Comparison of ENCODE assay signal across 15 mouse cellular contexts in the genomic region with DNA sequence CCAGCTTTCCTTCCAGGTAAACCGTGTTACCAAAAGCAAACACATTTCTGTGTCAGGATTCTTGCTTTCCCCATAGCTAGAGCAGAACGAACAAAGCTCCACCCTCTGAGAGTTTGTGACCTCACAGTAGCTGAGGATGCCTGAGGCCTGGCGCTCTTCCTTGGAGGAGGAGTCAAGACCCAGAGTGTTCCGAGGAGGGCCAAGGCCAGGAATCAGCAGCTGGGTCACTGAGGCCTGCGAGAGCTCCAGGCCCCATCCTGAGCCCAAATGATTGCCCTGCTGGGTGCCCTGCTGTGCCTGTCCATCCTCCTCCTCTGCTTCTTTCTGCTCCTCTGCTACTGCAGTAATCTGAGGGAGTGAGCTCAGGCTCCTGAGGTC. TPM values are rescaled to one million over a fixed set of nuclear protein-coding genes. Genes with fewer than 3 reads are reported as not detected.
DNase-seq lines count a peak whose midpoint lies in the region; TF ChIP-seq lines count a peak whose summit lies in the region.
"Had no signal": no experiment of that assay in that cellular context is flagged by ENCODE, and none has a peak within 500 bp of the region (broad histone marks: within the 10 kb centered on the region; RNA-seq: fewer than 3 reads in every experiment).

No protein-coding gene starts in this region.

- peak; percentile 45; the same call in 1 of the 2 replicates for TF ChIP-seq POLR2A in testis, adult 2 months (IDR thresholded peaks at IDR 0.05; ENCODE audit: control insufficient read depth, low read depth, low read length)

- no peak for TF ChIP-seq CTCF in testis, adult 2 months (IDR thresholded peaks at IDR 0.05; ENCODE audit: control insufficient read depth, insufficient read depth, insufficient replicate concordance, low read depth, low read length)

- no peaks in the 10 kb centered on the region for H3K36me3 ChIP-seq in testis, adult 2 months (ENCODE audit: control insufficient read depth, insufficient read depth, low read length)
- H3K36me3 ChIP-seq: embryonic facial prominence, embryonic 12.5 days; forebrain, embryonic 15.5 days; liver, embryonic 13.5 days; midbrain, embryonic 12.5 days; neural tube, embryonic 13.5 days had no signal

- H3K4me1 ChIP-seq in testis, adult 2 months (ENCODE audit: control insufficient read depth, insufficient read depth, low read length) = peaks cover 4% of the 10 kb centered on the region
- H3K4me1 ChIP-seq: embryonic facial prominence, embryonic 12.5 days; liver, embryonic 13.5 days; midbrain, embryonic 12.5 days had no signal

- DNase-seq in gastrocnemius, adult 18-20 months (ENCODE audit: low spot score) = peak; percentile 10
- DNase-seq in gastrocnemius, adult 8-10 months (ENCODE audit: low spot score in 2 of 2) = no peak
- DNase-seq in testis, postnatal 10 days (ENCODE audit: low spot score) = no peak
- DNase-seq in kidney, postnatal 36 days = peak; percentile 54 to 65
- DNase-seq in thymus, postnatal 0 days (ENCODE audit: low spot score) = no peak
- DNase-seq in urinary bladder, adult 2 months (ENCODE audit: low spot score) = no peak
- no peak for DNase-seq in cerebellum, adult 9-11 months
- DNase-seq: liver, embryonic 13.5 days had no signal

- peak overlapping the region; percentile 83 for H3K4me3 ChIP-seq in testis, adult 2 months (ENCODE audit: control insufficient read depth, low read depth, low read length)
- H3K4me3 ChIP-seq: embryonic facial prominence, embryonic 12.5 days; forebrain, embryonic 15.5 days; liver, embryonic 13.5 days; midbrain, embryonic 12.5 days; neural tube, embryonic 13.5 days had no signal

- H3K27ac ChIP-seq in testis, adult 2 months (ENCODE audit: control insufficient read depth, insufficient read depth, low read depth, low read length) = peak overlapping the region; percentile 75
- H3K27ac ChIP-seq: embryonic facial prominence, embryonic 12.5 days; forebrain, embryonic 15.5 days; liver, embryonic 13.5 days; midbrain, embryonic 12.5 days; neural tube, embryonic 13.5 days had no signal

- H3K27me3 ChIP-seq in testis, adult 2 months (ENCODE audit: control insufficient read depth, insufficient read depth, low read length) = no peaks in the 10 kb centered on the region
- H3K27me3 ChIP-seq: CH12.LX had no signal

RNA-seq across cellular contexts. Expression of a gene that starts 5.3 kb away (rescaled TPM):
- under 1 TPM; 0.16 to 0.28 TPM for total RNA-seq in gastrocnemius, adult 18-20 months (2021)
- under 1 TPM; 0.15 to 0.39 (median 0.26) TPM for total RNA-seq in gastrocnemius, adult 8-10 months (2022)
- 2.4 and 3.4 TPM in 2 replicates for polyA plus RNA-seq in testis, adult 2 months (2012; rRNA removed)
- polyA plus RNA-seq in thymus, postnatal 0 days (2015; fragmentation: Nextera tagmentation; extraction: Ambion mirVana) = 4.1 and 6.4 TPM in 2 replicates
- polyA plus RNA-seq in urinary bladder, adult 2 months (2012; rRNA removed) = 42.5 and 79.4 TPM in 2 replicates
- total RNA-seq: hematopoietic stem cell, adult 5-6 weeks had no signal

RNA-seq across cellular contexts. Expression of a gene that starts 39.5 kb away (rescaled TPM):
- total RNA-seq in gastrocnemius, adult 18-20 months (2021) = 10 to 100 TPM; 31.3 to 34.4 TPM
- 10 to 100 TPM; 29.3 to 42.2 (median 32.9) TPM for total RNA-seq in gastrocnemius, adult 8-10 months (2022)
- 16.8 and 18.8 TPM in 2 replicates for polyA plus RNA-seq in testis, adult 2 months (2012; rRNA removed)
- polyA plus RNA-seq in thymus, postnatal 0 days (2015; fragmentation: Nextera tagmentation; extraction: Ambion mirVana) = 15.4 and 18.5 TPM in 2 replicates
- 25.8 and 25.9 TPM in 2 replicates for polyA plus RNA-seq in urinary bladder, adult 2 months (2012; rRNA removed)

Comparison
In these comparisons a context has a peak if more than half of its experiments do, and no peak if none do; other contexts are left out.
1. DNase-seq: peak in gastrocnemius, adult 18-20 months (single experiment) and kidney, postnatal 36 days (2 of 2); none in gastrocnemius, adult 8-10 months (0 of 2), testis, postnatal 10 days (single experiment), thymus, postnatal 0 days (single experiment), urinary bladder, adult 2 months (single experiment) and cerebellum, adult 9-11 months (single experiment).